Mouse (Mus musculus): Measurements from ENCODE around the gene Olfr1434. TPM values are rescaled to one million over a fixed set of nuclear protein-coding genes. Genes with fewer than 3 reads are reported as not detected.
"Not testable (repeated sequence)": the region's sequence is repeated elsewhere in the genome, so short reads cannot be mapped to it uniquely, and the experiment has no call there.

The Olfr1434 gene
- not detected in 2 replicates for total RNA-seq (2021)
- long read RNA-seq: 0 reads

GRCm38 (mm10) chr19:12279554-12279953 is at the start of gene Olfr1434:
Gene Olfr1434, plus strand, starts transcription at chr19:12279854.
- no peak for DNase-seq

- not testable (repeated sequence) for DNase-seq
Measured at GRCm38 (mm10) chr19:12232496-12232895, 47.2 kb upstream of the Olfr1434 start, which contains the start of gene Olfr1432. Gene Olfr1432, minus strand, starts transcription at chr19:12232596.

GRCm38 (mm10) chr19:12241559-12241958 is 38.1 kb upstream of the Olfr1434 start, which contains the start of gene Olfr262:
Gene Olfr262, minus strand, starts transcription at chr19:12241659.
- DNase-seq: no peak

GRCm38 (mm10) chr19:12260732-12261131 is 18.9 kb upstream of the Olfr1434 start, which contains the start of gene Olfr235:
Gene Olfr235, plus strand, starts transcription at chr19:12261032.
- no peak for DNase-seq

- DNase-seq: no peak
Measured at GRCm38 (mm10) chr19:12292979-12293378, 13.3 kb downstream of the Olfr1434 start.

- not testable (repeated sequence) for DNase-seq
Measured at GRCm38 (mm10) chr19:12299030-12299429, 19.4 kb downstream of the Olfr1434 start, which contains the start of gene Olfr1436. Gene Olfr1436, minus strand, starts transcription at chr19:12299130.

GRCm38 (mm10) chr19:12325001-12325400 is 45.3 kb downstream of the Olfr1434 start, which contains the start of gene Olfr1437:
Gene Olfr1437, minus strand, starts transcription at chr19:12325101.
- DNase-seq: no peak

Other genes with a start within 250 kb of the Olfr1434 start
- not detected in 2 replicates for gene Olfr1423, start 238.5 kb upstream of the Olfr1434 start, total RNA-seq (2021)
- gene Olfr1424, start 217.2 kb upstream of the Olfr1434 start, total RNA-seq (2021): not detected in 2 replicates
- not detected in 2 replicates for gene Olfr1425, start 202.1 kb upstream of the Olfr1434 start, total RNA-seq (2021)
- not detected in 2 replicates for gene Olfr1426, start 187.8 kb upstream of the Olfr1434 start, total RNA-seq (2021)
- gene Olfr1427, start 176.5 kb upstream of the Olfr1434 start, total RNA-seq (2021): not detected in 2 replicates
- not detected in 2 replicates for gene Olfr1428, start 164.0 kb upstream of the Olfr1434 start, total RNA-seq (2021)
- gene Olfr76, start 156.7 kb upstream of the Olfr1434 start, total RNA-seq (2021): not detected in 2 replicates
- not detected in 2 replicates for gene Olfr1555-ps1, start 109.7 kb upstream of the Olfr1434 start, total RNA-seq (2021)
- not detected in 2 replicates for gene Olfr1431, start 79.2 kb upstream of the Olfr1434 start, total RNA-seq (2021)
- not detected in 2 replicates for gene Olfr1432, start 47.3 kb upstream of the Olfr1434 start, total RNA-seq (2021)
- not detected in 2 replicates for gene Olfr262, start 38.2 kb upstream of the Olfr1434 start, total RNA-seq (2021)
- gene Olfr235, start 18.8 kb upstream of the Olfr1434 start, total RNA-seq (2021): not detected in 2 replicates
- not detected in 2 replicates for gene Olfr1436, start 19.3 kb downstream of the Olfr1434 start, total RNA-seq (2021)
- not detected in 2 replicates for gene Olfr1437, start 45.2 kb downstream of the Olfr1434 start, total RNA-seq (2021)
- not detected in 2 replicates for gene Olfr1438-ps1, start 56.1 kb downstream of the Olfr1434 start, total RNA-seq (2021)
- gene Olfr1440, start 107.4 kb downstream of the Olfr1434 start, total RNA-seq (2021): not detected in 2 replicates
- gene Olfr1441, start 137.6 kb downstream of the Olfr1434 start, total RNA-seq (2021): not detected in 2 replicates
- gene Pfpl, start 148.1 kb downstream of the Olfr1434 start, total RNA-seq (2021): not detected in 2 replicates
- gene Mpeg1, start 180.9 kb downstream of the Olfr1434 start, total RNA-seq (2021): 12.4 and 16.5 TPM in 2 replicates
- 14.9 and 15.1 TPM in 2 replicates for gene Dtx4, start 221.6 kb downstream of the Olfr1434 start, total RNA-seq (2021)